Mouse (Mus musculus) ES-CJ7 (cell line): Measurements from ENCODE around the gene Dvl2.

ENCODE experiments used
- DNase-seq: peaks from one replicate; pipeline ENCODE4 v3.0.0; 2011; ENCODE audit warnings: low read depth, low spot score

Gene Dvl2

GRCm38 (mm10) chr11:70000396-70000898 lies at the start of gene Dvl2:
Gene Dvl2 (plus strand): TSS chr11:70000595.
- peak; percentile 99 for DNase-seq

GRCm38 (mm10) chr11:69950807-69951459 lies 49.5 kb upstream of the Dvl2 start:
- peak; percentile 62 for DNase-seq

GRCm38 (mm10) chr11:69952274-69952673 lies 48.1 kb upstream of the Dvl2 start:
- DNase-seq, result no peak

GRCm38 (mm10) chr11:69953267-69953915 lies 47.0 kb upstream of the Dvl2 start:
- no peak for DNase-seq

- peak; percentile 59 for DNase-seq
Observed at GRCm38 (mm10) chr11:69955618-69956017, 44.8 kb upstream of the Dvl2 start.

- DNase-seq, result no peak
Observed at GRCm38 (mm10) chr11:69956218-69956617, 44.2 kb upstream of the Dvl2 start.

- DNase-seq, result peak; percentile 85
Observed at GRCm38 (mm10) chr11:69960616-69961015, 39.8 kb upstream of the Dvl2 start.

- no peak for DNase-seq
Observed at GRCm38 (mm10) chr11:69961841-69962240, 38.6 kb upstream of the Dvl2 start.

- DNase-seq, result no peak
Observed at GRCm38 (mm10) chr11:69964650-69965270, 35.6 kb upstream of the Dvl2 start, which contains the start of gene Cldn7. Gene Cldn7 (plus strand): TSS chr11:69964779.

GRCm38 (mm10) chr11:69965271-69966005 lies 35.0 kb upstream of the Dvl2 start:
- DNase-seq, result peak; percentile 45

GRCm38 (mm10) chr11:69966006-69966859 lies 34.2 kb upstream of the Dvl2 start:
- DNase-seq, result peak; percentile 46

GRCm38 (mm10) chr11:69966860-69967517 lies 33.4 kb upstream of the Dvl2 start:
- DNase-seq, result peak; percentile 48

- no peak for DNase-seq
Observed at GRCm38 (mm10) chr11:69968793-69969192, 31.6 kb upstream of the Dvl2 start.

GRCm38 (mm10) chr11:69970222-69970621 lies 30.2 kb upstream of the Dvl2 start:
- DNase-seq, result no peak

- DNase-seq, result no peak
Observed at GRCm38 (mm10) chr11:69970775-69971174, 29.6 kb upstream of the Dvl2 start.

- DNase-seq, result no peak
Observed at GRCm38 (mm10) chr11:69974907-69975306, 25.5 kb upstream of the Dvl2 start.

GRCm38 (mm10) chr11:69976271-69976670 lies 24.1 kb upstream of the Dvl2 start:
- DNase-seq, result no peak

- DNase-seq, result no peak
Observed at GRCm38 (mm10) chr11:69979827-69980195, 20.6 kb upstream of the Dvl2 start.

GRCm38 (mm10) chr11:69980196-69981140 lies 19.9 kb upstream of the Dvl2 start:
- peak; percentile 100 for DNase-seq
